Mouse (Mus musculus) ovary, postnatal 14 days (tissue): ENCODE results near the gene Tns3.
"Not testable (repeated sequence)": the region's sequence is repeated elsewhere in the genome, so short reads cannot be mapped to it uniquely, and the experiment has no call there.

ENCODE experiments used
- DNase-seq: peaks from one replicate; pipeline ENCODE4 v3.0.0; 2022; ENCODE audit warnings: low spot score

Tns3 gene

DNA sequence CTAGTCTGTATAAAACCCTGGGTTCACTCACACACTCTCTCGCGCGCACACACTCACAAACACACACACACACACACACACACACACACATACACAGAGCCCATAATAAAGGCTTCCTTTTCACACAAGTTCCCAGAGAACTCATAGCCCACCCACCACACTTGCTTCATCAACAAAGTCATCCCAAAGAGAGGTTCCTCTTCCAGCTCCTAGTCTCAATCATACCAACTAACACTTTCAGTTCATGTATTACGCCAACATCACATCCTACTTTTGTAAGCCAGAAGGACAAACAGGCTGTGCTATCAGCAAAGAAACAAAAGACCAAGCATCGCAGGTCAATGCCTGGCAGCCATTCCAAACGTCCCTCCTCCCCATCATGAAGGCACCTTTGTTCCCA lies 89.8 kb downstream of the Tns3 start:
- no peak for DNase-seq

DNA sequence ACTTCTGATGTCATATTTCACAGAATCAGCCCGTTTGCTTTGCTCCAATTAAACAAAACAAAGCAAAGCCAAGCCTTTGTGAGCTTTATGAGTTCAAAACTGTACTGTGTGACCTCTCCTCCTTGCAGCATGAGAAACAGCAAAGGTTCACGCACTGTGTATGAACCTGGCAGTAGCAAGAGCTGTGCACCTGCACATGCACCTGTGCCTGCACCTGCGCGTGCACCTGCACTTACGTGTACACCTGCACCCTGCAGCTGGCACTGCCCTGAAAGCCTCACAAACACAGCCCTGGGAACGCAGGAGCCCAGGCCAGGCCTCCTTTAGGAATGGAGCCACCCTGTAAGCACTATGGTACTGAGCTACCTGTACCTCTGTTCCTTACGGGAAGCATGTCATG lies 91.6 kb downstream of the Tns3 start:
- no peak for DNase-seq

GRCm38 (mm10) chr11:8569232-8570028 lies 94.9 kb downstream of the Tns3 start:
- no peak for DNase-seq

DNA sequence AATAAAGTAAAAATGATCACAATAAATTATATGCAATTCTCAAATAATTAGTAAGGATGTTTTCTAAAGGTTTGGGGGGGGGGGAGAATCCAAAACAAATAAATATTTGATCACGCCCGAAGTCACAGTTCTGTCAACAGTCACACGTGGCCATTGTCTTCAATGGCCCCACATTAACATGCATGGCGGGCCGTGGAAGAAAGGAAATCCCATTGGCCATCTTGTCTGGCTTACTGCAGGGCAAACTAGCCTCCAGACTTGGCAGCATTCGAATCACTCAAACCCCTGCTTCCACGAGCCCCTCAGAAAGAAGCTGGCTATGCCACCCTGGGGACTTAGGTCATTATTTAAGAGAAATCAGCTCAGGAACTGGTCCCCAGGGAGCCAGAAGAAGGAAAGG lies 95.5 kb downstream of the Tns3 start:
- no peak for DNase-seq

GRCm38 (mm10) chr11:8566250-8566853 lies 98.0 kb downstream of the Tns3 start:
- DNase-seq = no peak

DNA sequence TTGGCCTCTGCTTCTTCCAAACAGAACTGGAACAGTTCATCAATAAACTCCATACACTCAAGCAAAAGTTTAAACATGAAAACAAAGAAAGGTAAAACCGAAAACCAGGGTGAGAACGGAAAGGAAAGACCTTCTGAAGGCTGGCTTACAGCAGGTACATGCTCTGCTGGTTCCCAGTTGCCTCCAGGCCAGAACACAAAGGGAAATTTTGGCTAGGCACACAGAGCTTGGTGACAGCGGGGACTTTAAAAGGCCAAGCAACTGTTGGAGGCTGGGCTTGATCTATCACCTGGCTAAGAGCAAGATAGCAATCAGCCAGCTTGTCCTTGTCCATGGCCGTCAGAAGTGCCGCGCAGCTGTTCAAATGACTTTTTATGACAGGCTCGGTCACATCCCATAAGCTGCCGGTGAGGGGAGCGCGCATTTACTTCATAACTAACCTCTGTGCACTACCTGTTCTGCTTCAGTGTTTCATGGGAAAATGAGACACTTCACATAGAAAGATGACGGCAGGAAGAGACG lies 105.5 kb downstream of the Tns3 start:
- no peak for DNase-seq

- DNase-seq = no peak
These were observed 106.1 kb downstream of the Tns3 start for GRCm38 (mm10) chr11:8558258-8558657.

- no peak for DNase-seq
These were observed 107.3 kb downstream of the Tns3 start for GRCm38 (mm10) chr11:8557006-8557405.

GRCm38 (mm10) chr11:8551710-8552109 lies 112.6 kb downstream of the Tns3 start:
- DNase-seq = no peak

- DNase-seq = no peak
These were observed 116.7 kb downstream of the Tns3 start for GRCm38 (mm10) chr11:8547661-8548060.

DNA sequence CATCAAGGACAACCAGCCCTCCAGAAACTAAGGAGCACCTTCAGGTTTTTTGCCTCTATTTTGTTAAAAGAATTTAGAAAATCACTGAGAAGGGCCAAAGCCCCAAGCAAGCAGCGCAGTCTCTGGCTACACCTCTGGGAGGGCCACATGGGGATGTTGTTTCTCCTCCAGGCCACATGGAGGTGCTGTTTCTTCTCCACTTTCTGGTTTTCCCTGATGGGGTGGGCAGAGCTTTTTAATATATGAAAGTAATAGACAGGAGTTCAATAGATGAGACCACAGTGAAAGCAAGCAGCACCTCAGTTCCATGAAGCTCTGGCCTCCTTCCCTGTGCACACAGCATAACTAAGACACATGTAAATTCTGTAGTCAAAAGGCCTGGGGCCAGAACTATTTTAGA lies 118.5 kb downstream of the Tns3 start:
- DNase-seq = peak; percentile 42

GRCm38 (mm10) chr11:8544355-8544754 lies 120.0 kb downstream of the Tns3 start:
- no peak for DNase-seq

- DNase-seq = no peak
These were observed 123.0 kb downstream of the Tns3 start for GRCm38 (mm10) chr11:8541222-8541815.

- no peak for DNase-seq
These were observed 124.6 kb downstream of the Tns3 start for GRCm38 (mm10) chr11:8539593-8540265.

- no peak for DNase-seq
These were observed 127.2 kb downstream of the Tns3 start for GRCm38 (mm10) chr11:8537013-8537614.

GRCm38 (mm10) chr11:8534893-8535292 lies 129.4 kb downstream of the Tns3 start:
- DNase-seq = peak; percentile 58

GRCm38 (mm10) chr11:8532771-8533170 lies 131.6 kb downstream of the Tns3 start:
- not testable (repeated sequence) for DNase-seq

GRCm38 (mm10) chr11:8532112-8532747 lies 132.1 kb downstream of the Tns3 start:
- DNase-seq = no peak

DNA sequence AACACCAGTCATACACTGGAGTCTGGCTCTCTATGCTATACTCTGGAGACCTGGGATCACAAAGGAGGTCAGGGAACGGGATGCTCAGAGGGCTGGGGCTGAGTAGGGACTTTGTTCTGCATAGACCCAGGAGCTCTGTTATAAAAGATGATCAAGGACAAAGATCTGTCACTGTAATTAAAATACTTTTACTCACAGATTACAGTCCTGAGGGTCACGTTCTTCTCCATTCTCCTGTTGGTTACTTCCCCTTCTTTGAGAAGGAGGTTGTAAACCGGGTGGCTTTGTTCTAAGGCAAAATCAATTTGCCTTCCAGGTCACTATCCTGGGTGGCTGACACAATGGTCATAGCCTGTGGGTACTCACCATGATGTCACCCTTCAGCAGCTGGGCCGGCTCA lies 133.8 kb downstream of the Tns3 start:
- DNase-seq = no peak

- DNase-seq = no peak
These were observed 134.3 kb downstream of the Tns3 start for GRCm38 (mm10) chr11:8530036-8530435.

- no peak for DNase-seq
These were observed 138.7 kb downstream of the Tns3 start for GRCm38 (mm10) chr11:8525463-8526145.
